Mouse (Mus musculus) MEL (cell line): Measurements from ENCODE around the gene Vmn2r108. TPM values are rescaled to one million over a fixed set of nuclear protein-coding genes. Genes with fewer than 3 reads are reported as not detected.
"Not testable (repeated sequence)": the region's sequence is repeated elsewhere in the genome, so short reads cannot be mapped to it uniquely, and the experiment has no call there.

ENCODE experiments used
- DNase-seq: peaks from one replicate; pipeline ENCODE4 v3.0.0; 2011; ENCODE audit warnings: low read depth, low spot score
- H3K27ac ChIP-seq: 2 replicates; pipeline ENCODE4 v1.5.1; 2012; ENCODE audit warnings: low read depth, mild to moderate bottlenecking, control low read depth, low read length, moderate library complexity; ENCODE audit not compliant: control insufficient read depth
- H3K27me3 ChIP-seq, 2 experiments: fragments of 150-350 bp in 1 of 2; sonication (generic) in 1 of 2; 2 replicates each; pipeline ENCODE4 v1.6.1; 2012; ENCODE audit warnings: low read length in 2 of 2, mild to moderate bottlenecking in 2 of 2, improper control_type of control experiment in 1 of 2, moderate library complexity in 1 of 2; ENCODE audit not compliant: insufficient read depth in 2 of 2, control insufficient read depth in 1 of 2
- H3K36me3 ChIP-seq, 2 experiments: 2 replicates each; pipeline ENCODE4 v1.6.1; 2012 to 2014; ENCODE audit warnings: low read length in 2 of 2, improper control_type of control experiment in 1 of 2, inconsistent platforms in 1 of 2, mild to moderate bottlenecking in 1 of 2; ENCODE audit not compliant: insufficient read depth in 2 of 2, control insufficient read depth in 1 of 2
- H3K4me1 ChIP-seq, 2 experiments: fragments of 150-350 bp in 1 of 2; sonication (generic) in 1 of 2; 2 replicates each; pipeline ENCODE4 v1.6.1; 2012; ENCODE audit warnings: low read length in 2 of 2, improper control_type of control experiment in 1 of 2, mild to moderate bottlenecking in 1 of 2; ENCODE audit not compliant: insufficient read depth in 2 of 2, control insufficient read depth in 1 of 2
- H3K4me3 ChIP-seq, 2 experiments: fragments of 150-350 bp in 1 of 2; sonication (generic) in 1 of 2; 2 replicates each; pipeline ENCODE4 v1.5.1; 2012; ENCODE audit warnings: low read depth in 2 of 2, low read length in 2 of 2, mild to moderate bottlenecking in 2 of 2, moderate library complexity in 2 of 2, control low read depth in 1 of 2, improper control_type of control experiment in 1 of 2; ENCODE audit not compliant: control insufficient read depth in 1 of 2, insufficient read depth in 1 of 2
- H3K79me2 ChIP-seq: 2 replicates; pipeline ENCODE4 v1.6.1; 2012; ENCODE audit warnings: mild to moderate bottlenecking, low read length, moderate library complexity; ENCODE audit not compliant: control insufficient read depth, poor library complexity, insufficient read depth
- H3K9ac ChIP-seq: 2 replicates; pipeline ENCODE4 v1.6.1; 2012; ENCODE audit warnings: low read depth, mild to moderate bottlenecking, control low read depth, low read length, moderate library complexity; ENCODE audit not compliant: control insufficient read depth, poor library complexity, severe bottlenecking
- H3K9me3 ChIP-seq: fragments of 150-350 bp; sonication (generic); replicated peaks from 2 replicates; pipeline ENCODE4 v1.6.1; 2012; ENCODE audit warnings: mild to moderate bottlenecking, low read length, improper control_type of control experiment, moderate library complexity; ENCODE audit not compliant: insufficient read depth
- ETS1 ChIP-seq: IDR thresholded peaks from 2 replicates; pipeline ENCODE4 v1.6.1; 2012; ENCODE audit warnings: low read depth, mild to moderate bottlenecking, inconsistent platforms, low read length, improper control_type of control experiment, moderate library complexity
- GABPA ChIP-seq: IDR thresholded peaks from 2 replicates; pipeline ENCODE4 v1.6.1; 2012; ENCODE audit warnings: low read depth, mild to moderate bottlenecking, inconsistent platforms, low read length, improper control_type of control experiment, moderate library complexity
- GATA1 ChIP-seq: IDR thresholded peaks from 2 replicates; pipeline ENCODE4 v1.6.1; 2011; ENCODE audit warnings: low read depth, low read length, improper control_type of control experiment
- HCFC1 ChIP-seq: IDR thresholded peaks from 2 replicates; pipeline ENCODE4 v1.6.1; 2012; ENCODE audit warnings: low read depth, mild to moderate bottlenecking, inconsistent platforms, low read length, improper control_type of control experiment, moderate library complexity
- JUND ChIP-seq: IDR thresholded peaks from 2 replicates; pipeline ENCODE4 v1.6.1; 2011; ENCODE audit warnings: low read depth, mild to moderate bottlenecking, improper control_type of control experiment, low read length
- MAFK ChIP-seq: IDR thresholded peaks from 2 replicates; pipeline ENCODE4 v1.6.1; 2011; ENCODE audit warnings: low read depth, mild to moderate bottlenecking, low read length, improper control_type of control experiment, borderline replicate concordance
- MAX ChIP-seq: IDR thresholded peaks from 2 replicates; pipeline ENCODE4 v1.6.1; 2011; ENCODE audit warnings: low read length, improper control_type of control experiment
- MAZ ChIP-seq: IDR thresholded peaks from 2 replicates; pipeline ENCODE4 v1.6.1; 2012; ENCODE audit warnings: low read depth, mild to moderate bottlenecking, inconsistent platforms, low read length, improper control_type of control experiment
- MYB ChIP-seq: IDR thresholded peaks from 2 replicates; pipeline ENCODE4 v1.6.1; 2011; ENCODE audit warnings: mild to moderate bottlenecking, low read depth, low read length, improper control_type of control experiment
- MYC ChIP-seq: IDR thresholded peaks from 2 replicates; pipeline ENCODE4 v1.6.1; 2011; ENCODE audit warnings: low read depth, mild to moderate bottlenecking, low read length, improper control_type of control experiment, moderate library complexity
- RAD21 ChIP-seq: IDR thresholded peaks from 2 replicates; pipeline ENCODE4 v1.6.1; 2011; ENCODE audit warnings: mild to moderate bottlenecking, low read depth, low read length, improper control_type of control experiment
- SMC3 ChIP-seq: IDR thresholded peaks from 2 replicates; pipeline ENCODE4 v1.6.1; 2011; ENCODE audit warnings: low read depth, low read length, improper control_type of control experiment
- UBTF ChIP-seq: IDR thresholded peaks from 2 replicates; pipeline ENCODE4 v1.6.1; 2012; ENCODE audit warnings: low read depth, mild to moderate bottlenecking, inconsistent platforms, low read length, improper control_type of control experiment, moderate library complexity, borderline replicate concordance; ENCODE audit not compliant: insufficient read depth
- USF2 ChIP-seq, 2 experiments: IDR thresholded peaks; 2 replicates each; pipeline ENCODE4 v1.6.1; 2011 to 2012; ENCODE audit warnings: improper control_type of control experiment in 2 of 2, low read length in 2 of 2, borderline replicate concordance in 1 of 2, inconsistent platforms in 1 of 2, low read depth in 1 of 2, mild to moderate bottlenecking in 1 of 2; ENCODE audit not compliant: insufficient read depth in 1 of 2
- ZC3H11A ChIP-seq: IDR thresholded peaks from 2 replicates; pipeline ENCODE4 v1.6.1; 2012; ENCODE audit warnings: low read depth, mild to moderate bottlenecking, inconsistent platforms, low read length, improper control_type of control experiment
- ZKSCAN1 ChIP-seq: IDR thresholded peaks from 2 replicates; pipeline ENCODE4 v1.6.1; 2012; ENCODE audit warnings: low read depth, mild to moderate bottlenecking, inconsistent platforms, low read length, improper control_type of control experiment, moderate library complexity
- polyA plus RNA-seq, 2 experiments: library from polyadenylated mRNA; stranded (reverse) in 1 of 2; unstranded in 1 of 2; fragments of >175 nt in 1 of 2; fragments of >200 nt in 1 of 2; gene quantifications; 2 replicates each; pipeline versions ENCODE4 v1.2.1 to v1.2.4; 2012; ENCODE audit warnings: low replicate concordance in 2 of 2, low read depth in 1 of 2; ENCODE audit not compliant: insufficient read length in 2 of 2, insufficient read depth in 1 of 2, missing spikeins in 1 of 2
- total RNA-seq: library from RNA; depleted of rRNA; stranded (reverse); fragments of 300-350 nt; gene quantifications from 2 replicates; pipeline ENCODE4 v1.2.3, GENCODE M21; 2012; rRNA removed

Vmn2r108 gene
- not detected in 2 replicates for total RNA-seq
- not detected for polyA plus RNA-seq

DNA sequence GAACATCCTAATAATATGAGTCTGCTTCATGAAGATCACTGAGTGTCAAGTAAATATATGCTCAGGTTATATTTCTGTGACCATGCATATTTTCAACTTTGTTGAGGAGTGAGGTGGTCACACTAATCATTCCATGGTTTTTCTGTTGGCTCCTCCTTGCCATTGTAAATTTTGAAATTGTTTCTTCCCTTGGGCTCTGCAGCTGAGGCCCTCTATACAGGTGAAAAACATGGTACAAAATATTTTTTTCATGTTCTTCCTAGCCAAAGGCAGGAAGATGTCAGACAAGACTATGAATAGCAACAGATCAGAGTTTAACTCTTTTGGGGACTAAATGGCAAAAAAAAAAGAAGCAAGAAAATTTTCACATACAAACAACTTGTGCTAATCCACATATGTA is at the start of gene Vmn2r108:
Gene Vmn2r108, minus strand, starts transcription at position 101 of the 400 bp plus-strand sequence.
- no peak within 1 kb of the TSS for H3K9ac ChIP-seq
- no peaks in the 10 kb centered on the region for H3K4me1 ChIP-seq
- H3K4me3 ChIP-seq = no peak within 1 kb of the TSS
- H3K27me3 ChIP-seq = no peaks in the 10 kb centered on the region
- H3K79me2 ChIP-seq = no peaks in the 10 kb centered on the region
- no peak for DNase-seq
- H3K36me3 ChIP-seq = no peaks in the 10 kb centered on the region
- no peaks in the 10 kb centered on the region for H3K9me3 ChIP-seq
- H3K27ac ChIP-seq = no peak within 1 kb of the TSS
- TF ChIP-seq ZKSCAN1 (no peak), GATA1 (no peak), HCFC1 (no peak), MYB (no peak), RAD21 (no peak), JUND (no peak), SMC3 (no peak), MAX (no peak), ETS1 (no peak)

DNA sequence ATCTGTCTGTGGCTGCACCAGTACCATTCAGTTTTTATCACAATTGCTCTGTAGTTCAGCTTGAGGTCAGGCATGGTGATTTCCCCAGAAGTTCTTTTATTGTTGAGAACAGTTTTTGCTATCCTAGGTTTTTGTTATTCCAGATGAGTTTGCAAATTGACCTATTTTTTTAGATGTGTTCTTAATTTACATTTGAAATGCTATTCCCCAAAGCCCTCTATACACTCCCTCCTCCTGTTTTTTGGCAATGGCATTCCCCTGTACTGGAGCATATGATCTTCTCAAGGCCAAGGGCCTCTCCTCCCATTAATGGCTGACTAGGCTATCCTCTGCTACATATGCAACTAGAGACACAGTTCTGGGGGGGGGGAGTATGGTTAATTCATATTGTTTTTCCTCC is 27.1 kb upstream of the Vmn2r108 start:
- H3K4me1 ChIP-seq, H3K9ac ChIP-seq, DNase-seq, H3K27ac ChIP-seq, H3K4me3 ChIP-seq, H3K36me3 ChIP-seq, H3K9me3 ChIP-seq, H3K79me2 ChIP-seq, H3K27me3 ChIP-seq: not testable (repeated sequence)

DNA sequence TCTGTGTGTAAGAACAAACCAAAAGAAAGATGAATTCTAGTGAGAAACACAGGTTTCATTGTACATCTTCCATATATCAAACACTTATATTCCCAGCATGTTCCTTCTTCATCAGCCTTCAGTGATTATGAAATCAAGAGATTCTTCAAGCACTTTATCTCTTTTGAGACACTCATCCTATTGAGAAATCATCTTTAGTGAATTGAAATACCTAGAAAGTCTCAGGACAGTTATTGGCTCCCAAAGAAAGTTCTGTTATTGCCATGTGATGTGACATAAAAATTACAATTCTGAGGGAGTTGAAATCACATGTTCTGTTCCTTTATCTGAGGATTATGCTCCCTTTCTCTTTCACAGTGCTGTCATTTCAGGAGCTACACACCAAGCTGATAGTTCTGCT is 16.7 kb upstream of the Vmn2r108 start, which contains the start of gene Vmn1r225:
Gene Vmn1r225, plus strand, starts transcription at position 301 of the 400 bp plus-strand sequence.
- DNase-seq = no peak
- Histone ChIP-seq H3K4me1 (no peaks in the 10 kb centered on the region), H3K27me3 (no peaks in the 10 kb centered on the region), H3K79me2 (no peaks in the 10 kb centered on the region), H3K9me3 (no peaks in the 10 kb centered on the region), H3K9ac (no peak within 1 kb of the TSS), H3K27ac (no peak within 1 kb of the TSS), H3K4me3 (no peak within 1 kb of the TSS), H3K36me3 (no peaks in the 10 kb centered on the region)
- no peak for TF ChIP-seq MAFK
- TF ChIP-seq ZC3H11A = no peak
- TF ChIP-seq GABPA = no peak
- TF ChIP-seq UBTF = no peak
- no peak for TF ChIP-seq MYC
- no peak for TF ChIP-seq MAZ
- no peak for TF ChIP-seq USF2 (IDR thresholded peaks at IDR 0.05; ENCODE audit: borderline replicate concordance in 1 of 2, insufficient read depth in 1 of 2, low read depth in 1 of 2, low read length in 2 of 2)
